Mouse (Mus musculus) testis, adult 2 months (tissue): ENCODE data around the gene Arhgap4.

ENCODE experiments used
- CTCF ChIP-seq: fragments of 200-500 bp; IDR thresholded peaks from 2 replicates; pipeline ENCODE4 v1.5.1; 2012; ENCODE audit warnings: low read depth, mild to moderate bottlenecking, inconsistent platforms, low read length, moderate library complexity; ENCODE audit not compliant: control insufficient read depth, insufficient read depth, insufficient replicate concordance
- POLR2A ChIP-seq: fragments of 200-500 bp; IDR thresholded peaks from 2 replicates; pipeline ENCODE4 v1.6.1; 2012; ENCODE audit warnings: low read depth, mild to moderate bottlenecking, inconsistent platforms, low read length, moderate library complexity; ENCODE audit not compliant: control insufficient read depth

- TF ChIP-seq POLR2A: no peak
- no peak for TF ChIP-seq CTCF
These were observed 44.7 kb downstream of the Arhgap4 start for GRCm38 (mm10) chrX:73877014-73877413.
